Mouse (Mus musculus) embryonic facial prominence, embryonic 13.5 days (tissue): ENCODE measurements around the gene Sgca. TPM values are rescaled to one million over a fixed set of nuclear protein-coding genes. Genes with fewer than 3 reads are reported as not detected.

Experiments
- ATAC-seq: fragments of 200-750 bp; cut with Nextera tagmentation; 2 replicates; pipeline ENCODE4 v1.8.0; 2017; ENCODE audit warnings: low read depth; ENCODE audit not compliant: insufficient number of reproducible peaks, insufficient read depth, low FRiP score, low TSS enrichment
- H3K27ac ChIP-seq: fragments of 300-500 bp; sonication (generic); 2 replicates; pipeline ENCODE4 v1.5.1; 2015; ENCODE audit warnings: moderate library complexity, mild to moderate bottlenecking, inconsistent platforms
- H3K27me3 ChIP-seq: fragments of 300-500 bp; sonication (generic); 2 replicates; pipeline ENCODE4 v1.6.1; 2015; ENCODE audit warnings: mild to moderate bottlenecking, inconsistent platforms
- H3K36me3 ChIP-seq: fragments of 300-500 bp; sonication (generic); 2 replicates; pipeline ENCODE4 v1.6.1; 2015; ENCODE audit warnings: mild to moderate bottlenecking, inconsistent platforms
- H3K4me1 ChIP-seq: fragments of 300-500 bp; sonication (generic); 2 replicates; pipeline ENCODE4 v1.6.1; 2015; ENCODE audit warnings: inconsistent platforms
- H3K4me2 ChIP-seq: fragments of 300-500 bp; sonication (generic); 2 replicates; pipeline ENCODE4 v1.6.1; 2015; ENCODE audit warnings: moderate library complexity, mild to moderate bottlenecking, inconsistent platforms
- H3K4me3 ChIP-seq: fragments of 300-500 bp; sonication (generic); 2 replicates; pipeline ENCODE4 v1.5.1; 2015; ENCODE audit warnings: mild to moderate bottlenecking, inconsistent platforms
- H3K9ac ChIP-seq: fragments of 300-500 bp; sonication (generic); 2 replicates; pipeline ENCODE4 v1.6.1; 2015; ENCODE audit warnings: mild to moderate bottlenecking, inconsistent platforms
- H3K9me3 ChIP-seq: fragments of 300-500 bp; sonication (generic); 2 replicates; pipeline ENCODE4 v1.6.1; 2016; ENCODE audit warnings: inconsistent platforms
- WGBS: fragments of 180-500 bp; shearing (Covaris S2); methylation state at CpG from one replicate; pipeline ENCODE4 v1.1.7; 2015; ENCODE audit warnings: mixed read lengths; 5-methylcytosine and 5-hydroxymethylcytosine counted together
- polyA plus RNA-seq: library from polyadenylated mRNA; unstranded; fragments of >200 nt; fragmentation: Nextera tagmentation; extraction: Ambion mirVana; gene quantifications from 2 replicates; pipeline ENCODE4 v1.2.1, GENCODE M21; 2015

The Sgca gene
- polyA plus RNA-seq, 1 experiment from 2014 or later: 1.1 TPM

GRCm38 (mm10) chr11:94962534-94963101 lies 13.5 kb downstream of the Sgca start:
- no peak overlapping the region for H3K4me2 ChIP-seq
- H3K9ac ChIP-seq: no peak overlapping the region
- H3K4me3 ChIP-seq: no peak overlapping the region
- no peaks in the 10 kb centered on the region for H3K27me3 ChIP-seq
- H3K27ac ChIP-seq: no peak overlapping the region
- peaks cover 15% of the 10 kb centered on the region for H3K4me1 ChIP-seq
- no peaks in the 10 kb centered on the region for H3K9me3 ChIP-seq
- no peak for ATAC-seq
- 75% methylated on average over 5 of the region's 5 CpGs for WGBS
- H3K36me3 ChIP-seq: no peaks in the 10 kb centered on the region

- Histone ChIP-seq H3K27me3 (no peaks in the 10 kb centered on the region), H3K4me2 (peak overlapping the region; percentile 7; the same call in 1 of the 2 replicates), H3K27ac (peak overlapping the region; percentile 62), H3K4me3 (no peak overlapping the region), H3K4me1 (peaks cover 15% of the 10 kb centered on the region), H3K9ac (peak overlapping the region; percentile 36; the same call in 1 of the 2 replicates), H3K9me3 (no peaks in the 10 kb centered on the region), H3K36me3 (no peaks in the 10 kb centered on the region)
- WGBS: 25% methylated on average over 8 of the region's 8 CpGs
- no peak; the same call in 1 of the 2 replicates for ATAC-seq
These were observed 17.9 kb downstream of the Sgca start for GRCm38 (mm10) chr11:94958065-94958858.

GRCm38 (mm10) chr11:94957693-94958064 lies 18.4 kb downstream of the Sgca start:
- Histone ChIP-seq H3K27me3 (no peaks in the 10 kb centered on the region), H3K27ac (peak overlapping the region; percentile 62), H3K4me3 (no peak overlapping the region), H3K9ac (peak overlapping the region; percentile 36; the same call in 1 of the 2 replicates), H3K9me3 (no peaks in the 10 kb centered on the region), H3K36me3 (peaks cover 4% of the 10 kb centered on the region), H3K4me2 (peak overlapping the region; percentile 7; the same call in 1 of the 2 replicates), H3K4me1 (peaks cover 15% of the 10 kb centered on the region)
- 82% methylated on average over 9 of the region's 9 CpGs for WGBS
- ATAC-seq: no peak

- Histone ChIP-seq H3K4me3 (no peak overlapping the region), H3K4me2 (0 out of 2 replicates have a peak overlapping the region, but pooled peaks have one; percentile 32)
These were observed 21.0 kb downstream of the Sgca start for GRCm38 (mm10) chr11:94955103-94955502.

GRCm38 (mm10) chr11:94952169-94952568 lies 24.0 kb downstream of the Sgca start:
- Histone ChIP-seq H3K27me3 (no peaks in the 10 kb centered on the region), H3K4me2 (no peak overlapping the region), H3K36me3 (peaks cover 55% of the 10 kb centered on the region), H3K9me3 (no peaks in the 10 kb centered on the region), H3K4me3 (no peak overlapping the region), H3K9ac (no peak overlapping the region), H3K4me1 (peaks cover 15% of the 10 kb centered on the region; the same call in 1 of the 2 replicates), H3K27ac (peak overlapping the region; percentile 23; the same call in 1 of the 2 replicates)
- ATAC-seq: no peak
- 18% methylated on average over 6 of the region's 6 CpGs for WGBS

More at GRCm38 (mm10) chr11:94955103-94955502, 21.0 kb downstream of the Sgca start:
- Histone ChIP-seq H3K27me3 (no peaks in the 10 kb centered on the region), H3K4me1 (peaks cover 21% of the 10 kb centered on the region), H3K9ac (no peak overlapping the region), H3K27ac (peak overlapping the region; percentile 45; the same call in 1 of the 2 replicates), H3K9me3 (no peaks in the 10 kb centered on the region), H3K36me3 (peaks cover 25% of the 10 kb centered on the region)
- 54% methylated on average over 9 of the region's 9 CpGs for WGBS
- ATAC-seq: no peak

- Histone ChIP-seq H3K27me3 (no peaks in the 10 kb centered on the region), H3K9me3 (no peaks in the 10 kb centered on the region), H3K36me3 (peaks cover 100% of the 10 kb centered on the region), H3K9ac (no peak overlapping the region), H3K27ac (peak overlapping the region; percentile 63), H3K4me1 (peaks cover 38% of the 10 kb centered on the region; the same call in 1 of the 2 replicates), H3K4me2 (no peak overlapping the region), H3K4me3 (no peak overlapping the region)
- ATAC-seq: no peak
- WGBS: 91% methylated on average over 12 of the region's 12 CpGs
These were observed 30.9 kb downstream of the Sgca start for GRCm38 (mm10) chr11:94945236-94945635.

- H3K4me3 ChIP-seq: no peak overlapping the region
- H3K27ac ChIP-seq: peak overlapping the region; percentile 63
- peaks cover 38% of the 10 kb centered on the region for H3K4me1 ChIP-seq
- 23% methylated on average over 8 of the region's 8 CpGs for WGBS
- no peak overlapping the region for H3K9ac ChIP-seq
- ATAC-seq: no peak
- peaks cover 100% of the 10 kb centered on the region for H3K36me3 ChIP-seq
- H3K9me3 ChIP-seq: no peaks in the 10 kb centered on the region
- H3K4me2 ChIP-seq: no peak overlapping the region
- no peaks in the 10 kb centered on the region for H3K27me3 ChIP-seq
These were observed 31.8 kb downstream of the Sgca start for GRCm38 (mm10) chr11:94944295-94944694.

GRCm38 (mm10) chr11:94943054-94943453 lies 33.1 kb downstream of the Sgca start:
- 80% methylated on average over 15 of the region's 15 CpGs for WGBS
- Histone ChIP-seq H3K36me3 (peaks cover 100% of the 10 kb centered on the region), H3K4me1 (peaks cover 45% of the 10 kb centered on the region), H3K9me3 (no peaks in the 10 kb centered on the region), H3K27me3 (no peaks in the 10 kb centered on the region), H3K9ac (no peak overlapping the region), H3K4me2 (no peak overlapping the region), H3K4me3 (no peak overlapping the region), H3K27ac (peak overlapping the region; percentile 63; the same call in 1 of the 2 replicates)
- ATAC-seq: no peak

- Histone ChIP-seq H3K4me2 (no peak overlapping the region), H3K36me3 (peaks cover 94% of the 10 kb centered on the region), H3K4me1 (peaks cover 51% of the 10 kb centered on the region), H3K27me3 (no peaks in the 10 kb centered on the region), H3K9me3 (no peaks in the 10 kb centered on the region), H3K4me3 (no peak overlapping the region), H3K27ac (peak overlapping the region; percentile 63; the same call in 1 of the 2 replicates), H3K9ac (no peak overlapping the region)
- no peak for ATAC-seq
- 57% methylated on average over 13 of the region's 13 CpGs for WGBS
These were observed 33.7 kb downstream of the Sgca start for GRCm38 (mm10) chr11:94942282-94943023.

- Histone ChIP-seq H3K27me3 (no peaks in the 10 kb centered on the region), H3K9ac (no peak overlapping the region; the same call in 1 of the 2 replicates)
- WGBS: 79% methylated on average over 8 of the region's 8 CpGs
These were observed 34.4 kb downstream of the Sgca start for GRCm38 (mm10) chr11:94941776-94942175.

GRCm38 (mm10) chr11:94941121-94941520 lies 35.0 kb downstream of the Sgca start:
- H3K4me1 ChIP-seq: peaks cover 53% of the 10 kb centered on the region
- H3K27me3 ChIP-seq: peaks cover 2% of the 10 kb centered on the region; the same call in 1 of the 2 replicates
- H3K4me3 ChIP-seq: no peak overlapping the region
- peak overlapping the region; percentile 11; the same call in 1 of the 2 replicates for H3K4me2 ChIP-seq
- no peak for ATAC-seq
- peak overlapping the region; percentile 63; the same call in 1 of the 2 replicates for H3K27ac ChIP-seq
- 51% methylated on average over 9 of the region's 9 CpGs for WGBS
- peaks cover 81% of the 10 kb centered on the region for H3K36me3 ChIP-seq
- 0 out of 2 replicates have a peak overlapping the region, but pooled peaks have one; percentile 11 for H3K9ac ChIP-seq
- H3K9me3 ChIP-seq: no peaks in the 10 kb centered on the region

More at GRCm38 (mm10) chr11:94941776-94942175, 34.4 kb downstream of the Sgca start:
- ATAC-seq: no peak
- Histone ChIP-seq H3K4me1 (peaks cover 51% of the 10 kb centered on the region), H3K4me3 (no peak overlapping the region), H3K36me3 (peaks cover 87% of the 10 kb centered on the region), H3K4me2 (no peak overlapping the region), H3K9me3 (no peaks in the 10 kb centered on the region), H3K27ac (peak overlapping the region; percentile 63; the same call in 1 of the 2 replicates)
